Mouse (Mus musculus): ENCODE measurements at regions not wholly inside any gene's neighbourhood (a gene's known extent, or its start where the extent isn't known, plus 50 kb on each side); places are given as distances from the start of the nearest gene placed in this dataset.

- TF ChIP-seq CTCF (IDR thresholded peaks at IDR 0.05; ENCODE audit: low read depth) (no peak), EP300 (IDR thresholded peaks at IDR 0.05; ENCODE audit: low read depth) (no peak)
Observed at GRCm38 (mm10) chr1:80032464-80032863, 171.5 kb upstream of the Serpine2 start.

Measured in liver, embryonic 14.5 days (tissue).